Mouse (Mus musculus): ENCODE measurements around the gene Usp30.

DNA sequence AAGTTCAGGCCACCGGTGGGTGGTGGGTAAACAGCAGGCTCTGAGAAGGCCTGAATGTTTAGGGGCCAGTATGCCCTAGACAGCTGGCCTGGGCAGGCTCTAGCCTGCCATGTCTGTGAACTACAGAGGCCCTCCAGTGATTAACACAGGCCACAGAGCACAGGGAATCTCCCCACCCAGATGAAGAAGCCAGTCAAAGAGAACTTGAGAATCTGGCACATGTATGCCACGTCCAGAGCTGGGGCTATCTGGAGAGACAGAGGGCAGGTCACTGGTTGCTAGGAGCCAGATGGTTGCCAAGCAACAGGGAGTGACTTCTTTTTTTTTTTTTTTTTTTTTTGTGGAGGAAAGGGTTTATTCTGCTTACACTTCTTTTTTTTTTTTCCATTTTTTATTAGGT lies 7.0 kb downstream of the Usp30 start:
- no peak for TF ChIP-seq CTCF (IDR thresholded peaks at IDR 0.05; ENCODE audit: extremely low read depth, insufficient read length, insufficient replicate concordance, low read depth, low read length)
- no peak for TF ChIP-seq POLR2A (IDR thresholded peaks at IDR 0.05; ENCODE audit: low read depth, low read length)
